In the genomic region with DNA sequence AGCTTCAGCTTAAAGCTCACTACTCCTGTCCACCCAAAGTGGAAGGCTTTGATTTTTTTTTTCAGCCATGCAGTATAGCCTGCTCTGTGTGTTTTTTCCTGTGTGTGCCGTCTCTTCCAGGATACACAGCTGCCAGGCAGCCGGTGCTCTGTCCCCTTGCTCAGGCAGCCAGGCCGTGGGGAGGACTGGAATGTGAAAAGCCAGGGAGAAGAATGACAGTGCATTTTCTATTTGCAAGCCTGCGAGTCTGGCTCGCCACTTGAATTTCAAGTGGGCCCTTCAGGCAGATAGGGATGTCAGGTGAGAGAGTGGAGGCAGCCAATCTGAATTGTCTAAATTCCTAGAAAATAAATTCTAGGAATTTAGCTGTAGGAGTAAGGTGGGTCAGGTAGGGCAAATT, we compare ENCODE assay signal across 10 mouse cellular contexts. TPM values are rescaled to one million over a fixed set of nuclear protein-coding genes. Genes with fewer than 3 reads are reported as not detected.
DNase-seq lines count a peak whose midpoint lies in the region; ATAC-seq lines count a peak whose summit lies in the region.
"Had no signal": no experiment of that assay in that cellular context is flagged by ENCODE, and none has a peak within 500 bp of the region (broad histone marks: within the 10 kb centered on the region; RNA-seq: fewer than 3 reads in every experiment).

No protein-coding gene starts in this region.

- DNase-seq in adrenal gland, postnatal 14 days: peak; percentile 32
- no peak for DNase-seq in adrenal gland, postnatal 36 days
- DNase-seq in ES-CJ7 (ENCODE audit: low read depth, low spot score) (peak; percentile 43), MN1 (ENCODE audit: low spot score) (no peak)
- DNase-seq in layer of hippocampus, postnatal 14 days (ENCODE audit: low spot score in 2 of 2): peak; percentile 23 to 28

- H3K27me3 ChIP-seq in heart, embryonic 11.5 days (ENCODE audit: control insufficient read depth, insufficient read depth, low read length): no peaks in the 10 kb centered on the region
- H3K27me3 ChIP-seq: limb, embryonic 12.5 days had no signal

- H3K27ac ChIP-seq in heart, embryonic 11.5 days (ENCODE audit: low read depth, low read length): peak overlapping the region; percentile 13; the same call in 1 of the 2 replicates
- H3K27ac ChIP-seq: limb, embryonic 12.5 days had no signal

- no peaks in the 10 kb centered on the region for H3K9me3 ChIP-seq in heart, embryonic 11.5 days (replicated peaks; ENCODE audit: control insufficient read depth, low read length)
- H3K9me3 ChIP-seq: limb, embryonic 12.5 days had no signal

- peak; percentile 50 for ATAC-seq in heart, embryonic 11.5 days (replicated peaks; ENCODE audit: insufficient number of reproducible peaks, low FRiP score, low TSS enrichment)
- no peak for ATAC-seq in erythroid progenitor cell, adult 5-6 weeks (replicated peaks; ENCODE audit: low FRiP score, poor library complexity, severe bottlenecking)
- ATAC-seq in megakaryocyte progenitor cell, adult 5-6 weeks (replicated peaks; ENCODE audit: poor library complexity): no peak

- peak overlapping the region; percentile 25; the same call in 1 of the 2 replicates for H3K4me2 ChIP-seq in heart, embryonic 11.5 days
- H3K4me2 ChIP-seq: limb, embryonic 12.5 days had no signal

- no peak overlapping the region for H3K4me3 ChIP-seq in heart, embryonic 11.5 days (ENCODE audit: low read depth, low read length)
- H3K4me3 ChIP-seq: limb, embryonic 12.5 days had no signal

- no peak overlapping the region for H3K9ac ChIP-seq in heart, embryonic 11.5 days (ENCODE audit: low read depth, low read length)
- H3K9ac ChIP-seq: limb, embryonic 12.5 days had no signal

- WGBS in heart, embryonic 11.5 days (ENCODE audit: insufficient replicate concordance): 13% methylated on average over 5 of the region's 5 CpGs

- peaks cover 21% of the 10 kb centered on the region for H3K4me1 ChIP-seq in heart, embryonic 11.5 days (ENCODE audit: control insufficient read depth, insufficient read depth, low read length)

- H3K36me3 ChIP-seq in heart, embryonic 11.5 days (ENCODE audit: control insufficient read depth, insufficient read depth, low read length): no peaks in the 10 kb centered on the region
- H3K36me3 ChIP-seq: limb, embryonic 12.5 days had no signal

RNA-seq across cellular contexts. Expression of a gene that starts 38.7 kb away (rescaled TPM):
- total RNA-seq in adrenal gland, postnatal 14 days (2021): 157 and 186 TPM in 2 replicates
- 100 to 1,000 TPM; 114 to 197 TPM for total RNA-seq in adrenal gland, postnatal 36 days (2021)
- polyA plus RNA-seq in heart, embryonic 11.5 days (2014; fragmentation: Nextera tagmentation; extraction: Ambion mirVana): 15.1 and 17.4 TPM in 2 replicates
- 10 to 100 TPM; 20.7 to 22.5 TPM for total RNA-seq in layer of hippocampus, postnatal 14 days (2021)
- 13.0 and 13.8 TPM in 2 replicates for total RNA-seq in erythroid progenitor cell, adult 5-6 weeks (2015; ENCODE audit: low replicate concordance)
- total RNA-seq in erythroid progenitor cell, adult 5-6 weeks (2017; ENCODE audit: low replicate concordance): 13.3 and 15.7 TPM in 2 replicates
- total RNA-seq in megakaryocyte progenitor cell, adult 5-6 weeks (2015): 6.5 and 10.6 TPM in 2 replicates
- total RNA-seq in megakaryocyte progenitor cell, adult 5-6 weeks (2017): 11.7 and 17.2 TPM in 2 replicates

RNA-seq across cellular contexts. Expression of a gene that starts 60.0 kb away (rescaled TPM):
- total RNA-seq in adrenal gland, postnatal 14 days (2021): 4.4 TPM in 1 of 2 replicates, not detected in the other
- not detected for total RNA-seq in adrenal gland, postnatal 36 days (2021)
- polyA plus RNA-seq in heart, embryonic 11.5 days (2014; fragmentation: Nextera tagmentation; extraction: Ambion mirVana): not detected in 2 replicates
- total RNA-seq in layer of hippocampus, postnatal 14 days (2021): not detected
- total RNA-seq in erythroid progenitor cell, adult 5-6 weeks (2015; ENCODE audit: low replicate concordance): not detected in 2 replicates
- not detected in 2 replicates for total RNA-seq in erythroid progenitor cell, adult 5-6 weeks (2017; ENCODE audit: low replicate concordance)
- total RNA-seq in megakaryocyte progenitor cell, adult 5-6 weeks (2015): not detected in 2 replicates
- not detected in 2 replicates for total RNA-seq in megakaryocyte progenitor cell, adult 5-6 weeks (2017)
- polyA plus RNA-seq: cerebellum, adult 2 months; limb, embryonic 12.5 days had no signal

Comparison
In these comparisons a context has a peak if more than half of its experiments do, and no peak if none do; other contexts are left out.
1. DNase-seq: peak in adrenal gland, postnatal 14 days (single experiment), ES-CJ7 (single experiment) and layer of hippocampus, postnatal 14 days (2 of 2); none in adrenal gland, postnatal 36 days (0 of 2) and MN1 (single experiment).